Mouse (Mus musculus): Measurements from ENCODE around the gene Wwox. TPM values are rescaled to one million over a fixed set of nuclear protein-coding genes. Genes with fewer than 3 reads are reported as not detected.

Gene Wwox
- total RNA-seq, 2 experiments from 2014 or later = 8.7 to 10.3 TPM

GRCm38 (mm10) chr8:114671237-114671674 is 231.8 kb downstream of the Wwox start:
- DNase-seq = peak; percentile 16

- no peak for DNase-seq
These were observed 234.0 kb downstream of the Wwox start for GRCm38 (mm10) chr8:114673416-114673815.

GRCm38 (mm10) chr8:114675151-114675550 is 235.7 kb downstream of the Wwox start:
- DNase-seq = no peak

- no peak for DNase-seq
These were observed 237.5 kb downstream of the Wwox start for GRCm38 (mm10) chr8:114676918-114677317.

- no peak for DNase-seq
These were observed 238.2 kb downstream of the Wwox start for GRCm38 (mm10) chr8:114677551-114678127.

GRCm38 (mm10) chr8:114679386-114680098 is 240.1 kb downstream of the Wwox start:
- no peak for DNase-seq

GRCm38 (mm10) chr8:114681136-114681535 is 241.7 kb downstream of the Wwox start:
- no peak for DNase-seq

GRCm38 (mm10) chr8:114682166-114682565 is 242.7 kb downstream of the Wwox start:
- no peak for DNase-seq

- no peak for DNase-seq
These were observed 244.7 kb downstream of the Wwox start for GRCm38 (mm10) chr8:114684046-114684702.

GRCm38 (mm10) chr8:114686462-114686861 is 247.0 kb downstream of the Wwox start:
- DNase-seq = no peak

GRCm38 (mm10) chr8:114688732-114689131 is 249.3 kb downstream of the Wwox start:
- DNase-seq = no peak

GRCm38 (mm10) chr8:114694566-114695198 is 255.2 kb downstream of the Wwox start:
- no peak for DNase-seq

GRCm38 (mm10) chr8:114703517-114703916 is 264.1 kb downstream of the Wwox start:
- DNase-seq = no peak

GRCm38 (mm10) chr8:114707538-114708138 is 268.2 kb downstream of the Wwox start:
- no peak for DNase-seq

- no peak for DNase-seq
These were observed 276.0 kb downstream of the Wwox start for GRCm38 (mm10) chr8:114715318-114716070.

- no peak for DNase-seq
These were observed 277.2 kb downstream of the Wwox start for GRCm38 (mm10) chr8:114716546-114717255.

- DNase-seq = no peak
These were observed 279.4 kb downstream of the Wwox start for GRCm38 (mm10) chr8:114718821-114719220.

- DNase-seq = no peak
These were observed 283.2 kb downstream of the Wwox start for GRCm38 (mm10) chr8:114722611-114723010.

GRCm38 (mm10) chr8:114731260-114732140 is 292.0 kb downstream of the Wwox start:
- no peak for DNase-seq
